In genomic region chr12:3356824-3357223, GRCm38 (mm10) we compare ENCODE assay signal across 8 mouse cellular contexts. TPM values are rescaled to one million over a fixed set of nuclear protein-coding genes. Genes with fewer than 3 reads are reported as not detected.
A peak's percentile ranks its signal among the peaks of the same experiment; 100 is the strongest.
DNase-seq lines count a peak whose midpoint lies in the region; ATAC-seq lines count a peak whose summit lies in the region.

No protein-coding gene starts in this region.

- DNase-seq in midbrain, embryonic 11.5 days (ENCODE audit: low spot score, missing footprints): peak; percentile 77
- no peak for DNase-seq in midbrain, embryonic 14.5 days
- DNase-seq in limb, embryonic 10.5 days (ENCODE audit: low spot score): no peak
- DNase-seq in thymus, postnatal 0 days (ENCODE audit: low spot score): peak; percentile 44
- no peak for DNase-seq in right cerebral cortex, postnatal 14 days
- DNase-seq in adrenal gland, postnatal 4 days (ENCODE audit: low spot score in 2 of 2): no peak

- ATAC-seq in forebrain, embryonic 13.5 days: no peak
- ATAC-seq in forebrain, embryonic 12.5 days (ENCODE audit: low FRiP score): no peak
- ATAC-seq in midbrain, embryonic 11.5 days (ENCODE audit: low FRiP score): no peak
- ATAC-seq in midbrain, embryonic 14.5 days (ENCODE audit: low FRiP score, low TSS enrichment): no peak

- H3K9ac ChIP-seq in forebrain, embryonic 13.5 days: no peak overlapping the region
- no peak overlapping the region for H3K9ac ChIP-seq in forebrain, embryonic 12.5 days
- no peak overlapping the region for H3K9ac ChIP-seq in midbrain, embryonic 11.5 days (ENCODE audit: low read length)
- no peak overlapping the region for H3K9ac ChIP-seq in midbrain, embryonic 14.5 days (replicated peaks; ENCODE audit: low read length)

- no peaks in the 10 kb centered on the region for H3K9me3 ChIP-seq in forebrain, embryonic 13.5 days (replicated peaks)
- no peaks in the 10 kb centered on the region for H3K9me3 ChIP-seq in forebrain, embryonic 12.5 days
- no peaks in the 10 kb centered on the region for H3K9me3 ChIP-seq in midbrain, embryonic 11.5 days (ENCODE audit: control insufficient read depth, low read length)
- H3K9me3 ChIP-seq in midbrain, embryonic 14.5 days (ENCODE audit: control insufficient read depth, low read length): no peaks in the 10 kb centered on the region
- no peaks in the 10 kb centered on the region for H3K9me3 ChIP-seq in limb, embryonic 10.5 days (replicated peaks)

- H3K4me3 ChIP-seq in forebrain, embryonic 13.5 days: 0 out of 2 replicates have a peak overlapping the region, but pooled peaks have one; percentile 12
- H3K4me3 ChIP-seq in forebrain, embryonic 12.5 days (replicated peaks): no peak overlapping the region
- no peak overlapping the region for H3K4me3 ChIP-seq in midbrain, embryonic 11.5 days (ENCODE audit: low read depth, low read length)
- no peak overlapping the region for H3K4me3 ChIP-seq in midbrain, embryonic 14.5 days (replicated peaks; ENCODE audit: low read depth, low read length)
- H3K4me3 ChIP-seq in limb, embryonic 10.5 days: peak overlapping the region; percentile 29

- H3K4me2 ChIP-seq in forebrain, embryonic 13.5 days: no peak overlapping the region
- H3K4me2 ChIP-seq in forebrain, embryonic 12.5 days: no peak overlapping the region
- H3K4me2 ChIP-seq in midbrain, embryonic 11.5 days: no peak overlapping the region
- H3K4me2 ChIP-seq in midbrain, embryonic 14.5 days (ENCODE audit: low read length): no peak overlapping the region

- H3K4me1 ChIP-seq in forebrain, embryonic 13.5 days: no peaks in the 10 kb centered on the region
- H3K4me1 ChIP-seq in forebrain, embryonic 12.5 days: no peaks in the 10 kb centered on the region
- no peaks in the 10 kb centered on the region for H3K4me1 ChIP-seq in midbrain, embryonic 11.5 days (ENCODE audit: control insufficient read depth, insufficient read depth, low read length)
- no peaks in the 10 kb centered on the region for H3K4me1 ChIP-seq in midbrain, embryonic 14.5 days (ENCODE audit: control insufficient read depth, insufficient read depth, low read length)
- no peaks in the 10 kb centered on the region for H3K4me1 ChIP-seq in limb, embryonic 10.5 days

- no peaks in the 10 kb centered on the region for H3K27me3 ChIP-seq in forebrain, embryonic 13.5 days
- no peaks in the 10 kb centered on the region for H3K27me3 ChIP-seq in forebrain, embryonic 12.5 days
- no peaks in the 10 kb centered on the region; the same call in 1 of the 2 replicates for H3K27me3 ChIP-seq in midbrain, embryonic 11.5 days (ENCODE audit: control insufficient read depth, insufficient read depth, low read length)
- H3K27me3 ChIP-seq in midbrain, embryonic 14.5 days (ENCODE audit: control insufficient read depth, insufficient read depth, low read length): no peaks in the 10 kb centered on the region
- no peaks in the 10 kb centered on the region for H3K27me3 ChIP-seq in limb, embryonic 10.5 days (ENCODE audit: low read depth, poor library complexity, severe bottlenecking)

- WGBS in forebrain, embryonic 13.5 days: 76% methylated on average over 16 of the region's 16 CpGs
- 79% methylated on average over 16 of the region's 16 CpGs for WGBS in forebrain, embryonic 12.5 days
- WGBS in midbrain, embryonic 11.5 days: 64% methylated on average over 16 of the region's 16 CpGs
- 73% methylated on average over 16 of the region's 16 CpGs for WGBS in midbrain, embryonic 14.5 days
- 71% methylated on average over 16 of the region's 16 CpGs for WGBS in limb, embryonic 10.5 days

- no peak overlapping the region for H3K27ac ChIP-seq in forebrain, embryonic 13.5 days
- H3K27ac ChIP-seq in forebrain, embryonic 12.5 days: no peak overlapping the region
- no peak overlapping the region for H3K27ac ChIP-seq in midbrain, embryonic 11.5 days (ENCODE audit: low read depth, low read length)
- no peak overlapping the region for H3K27ac ChIP-seq in midbrain, embryonic 14.5 days (replicated peaks; ENCODE audit: low read depth, low read length)
- no peak overlapping the region for H3K27ac ChIP-seq in limb, embryonic 10.5 days

- H3K36me3 ChIP-seq in forebrain, embryonic 13.5 days (ENCODE audit: poor library complexity, severe bottlenecking): no peaks in the 10 kb centered on the region
- H3K36me3 ChIP-seq in forebrain, embryonic 12.5 days (replicated peaks): no peaks in the 10 kb centered on the region
- no peaks in the 10 kb centered on the region for H3K36me3 ChIP-seq in midbrain, embryonic 11.5 days (ENCODE audit: control insufficient read depth, insufficient read depth, low read length)
- H3K36me3 ChIP-seq in midbrain, embryonic 14.5 days (ENCODE audit: control insufficient read depth, insufficient read depth, low read length): no peaks in the 10 kb centered on the region
- H3K36me3 ChIP-seq in limb, embryonic 10.5 days: no peaks in the 10 kb centered on the region

RNA-seq across cellular contexts. Expression of gene Kif3c, which starts 8.1 kb away (rescaled TPM):
- 64.2 and 70.4 TPM in 2 replicates for polyA plus RNA-seq in forebrain, embryonic 13.5 days (2015; fragmentation: Nextera tagmentation; extraction: Ambion mirVana)
- 54.0 and 63.5 TPM in 2 replicates for polyA plus RNA-seq in forebrain, embryonic 12.5 days (2016; fragmentation: Nextera tagmentation; extraction: Ambion mirVana)
- polyA plus RNA-seq in midbrain, embryonic 11.5 days (2014; fragmentation: Nextera tagmentation; extraction: Ambion mirVana): 24.0 and 25.7 TPM in 2 replicates
- 72.0 and 78.2 TPM in 2 replicates for polyA plus RNA-seq in midbrain, embryonic 14.5 days (2014; fragmentation: Nextera tagmentation; extraction: Ambion mirVana)
- 13.2 and 16.4 TPM in 2 replicates for polyA plus RNA-seq in limb, embryonic 10.5 days (2016; fragmentation: Nextera tagmentation; extraction: Ambion mirVana)
- 6.4 and 6.9 TPM in 2 replicates for polyA plus RNA-seq in thymus, postnatal 0 days (2015; fragmentation: Nextera tagmentation; extraction: Ambion mirVana)
- total RNA-seq in adrenal gland, postnatal 4 days (2021): 10 to 100 TPM; 29.2 to 33.0 TPM

RNA-seq across cellular contexts. Expression of gene Rab10, which starts 47.1 kb away (rescaled TPM):
- polyA plus RNA-seq in forebrain, embryonic 13.5 days (2015; fragmentation: Nextera tagmentation; extraction: Ambion mirVana): 103 and 106 TPM in 2 replicates
- polyA plus RNA-seq in forebrain, embryonic 12.5 days (2016; fragmentation: Nextera tagmentation; extraction: Ambion mirVana): 133 and 135 TPM in 2 replicates
- 118 and 124 TPM in 2 replicates for polyA plus RNA-seq in midbrain, embryonic 11.5 days (2014; fragmentation: Nextera tagmentation; extraction: Ambion mirVana)
- polyA plus RNA-seq in midbrain, embryonic 14.5 days (2014; fragmentation: Nextera tagmentation; extraction: Ambion mirVana): 145 and 176 TPM in 2 replicates
- 67.2 and 74.8 TPM in 2 replicates for polyA plus RNA-seq in limb, embryonic 10.5 days (2016; fragmentation: Nextera tagmentation; extraction: Ambion mirVana)
- 69.7 and 71.0 TPM in 2 replicates for polyA plus RNA-seq in thymus, postnatal 0 days (2015; fragmentation: Nextera tagmentation; extraction: Ambion mirVana)
- total RNA-seq in adrenal gland, postnatal 4 days (2021): 100 to 1,000 TPM; 164 to 167 TPM

Comparison
In these comparisons a context has a peak if more than half of its experiments do, and no peak if none do; other contexts are left out.
1. H3K4me3 ChIP-seq: peak in forebrain, embryonic 13.5 days (single experiment) and limb, embryonic 10.5 days (single experiment); none in forebrain, embryonic 12.5 days (single experiment), midbrain, embryonic 11.5 days (single experiment) and midbrain, embryonic 14.5 days (single experiment).
2. DNase-seq: peak in midbrain, embryonic 11.5 days (single experiment) and thymus, postnatal 0 days (single experiment); none in midbrain, embryonic 14.5 days (single experiment), limb, embryonic 10.5 days (single experiment), right cerebral cortex, postnatal 14 days (single experiment) and adrenal gland, postnatal 4 days (0 of 2).